Mouse (Mus musculus) brain, adult 2 months (tissue): ENCODE measurements around the gene Eogt.

ENCODE experiments used
- DNase-seq: peaks from one replicate; pipeline ENCODE4 v3.0.0; 2011; ENCODE audit warnings: low read depth, low spot score

Eogt gene

DNA sequence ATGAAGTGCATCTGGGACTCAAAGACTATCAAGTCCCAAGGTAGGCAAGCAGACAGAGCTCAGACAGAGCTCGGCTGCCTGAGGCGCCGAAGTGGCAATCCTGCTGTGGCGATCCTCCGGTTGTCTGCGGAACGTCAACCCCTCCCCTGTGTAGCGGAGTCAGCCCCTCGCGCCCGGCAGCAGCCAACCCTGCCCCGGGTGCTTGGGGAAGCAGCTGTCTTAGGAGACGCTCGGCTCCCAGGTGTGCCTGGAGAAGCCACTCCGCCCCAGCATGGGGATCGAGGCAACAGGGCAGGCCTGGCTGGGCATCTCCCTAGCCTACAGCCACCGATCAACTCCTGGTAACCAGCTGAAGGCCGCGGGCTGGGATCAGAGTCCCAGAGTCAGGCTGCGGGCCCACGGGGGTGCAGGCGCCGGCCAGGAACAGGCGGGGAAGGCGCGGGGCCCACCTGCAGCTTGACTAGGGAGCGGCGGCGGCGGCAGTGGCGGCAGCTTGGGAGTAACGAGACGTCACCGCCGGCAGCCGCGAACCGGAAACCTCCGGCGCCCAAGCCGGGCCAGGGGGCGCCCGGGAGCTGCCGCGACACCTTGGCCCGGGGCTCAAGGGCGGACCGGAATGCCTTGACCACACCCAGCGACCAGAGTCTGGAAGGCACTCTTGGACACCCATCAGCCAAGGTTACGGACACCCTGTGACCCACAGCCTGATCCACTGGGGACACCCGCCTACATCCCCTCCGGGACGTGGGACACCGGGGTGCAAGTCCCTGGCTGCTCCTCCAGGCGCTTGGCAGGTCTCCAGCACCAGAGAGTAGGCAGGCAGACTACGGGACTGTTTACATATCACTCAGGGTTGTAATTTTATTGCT lies at the start of gene Eogt:
Eogt (minus strand) TSS at position 800 of the 869 bp plus-strand sequence.
- DNase-seq, result peak; percentile 79

DNA sequence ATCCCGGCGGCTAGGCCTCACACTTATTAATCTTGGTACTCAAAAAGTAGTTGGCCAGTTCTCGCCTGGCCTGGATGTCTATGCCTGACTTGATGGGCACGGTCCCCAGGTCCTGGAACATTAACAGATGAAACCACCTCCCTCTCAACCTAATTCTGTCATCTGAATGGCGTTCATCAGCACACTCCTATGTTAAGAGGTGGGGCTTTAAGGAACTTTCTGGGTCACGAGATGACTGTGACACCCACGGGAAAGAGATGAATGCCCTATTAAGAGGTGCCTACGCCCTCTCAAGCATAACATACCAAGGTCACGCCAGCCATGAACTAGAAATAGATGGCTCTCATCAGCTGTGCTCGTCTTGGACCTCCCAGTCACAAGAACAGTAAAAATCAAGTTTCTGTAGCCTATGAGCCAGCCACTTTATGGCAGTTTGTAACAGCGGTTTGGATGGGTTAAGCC lies 30.4 kb upstream of the Eogt start:
- DNase-seq, result peak; percentile 74

DNA sequence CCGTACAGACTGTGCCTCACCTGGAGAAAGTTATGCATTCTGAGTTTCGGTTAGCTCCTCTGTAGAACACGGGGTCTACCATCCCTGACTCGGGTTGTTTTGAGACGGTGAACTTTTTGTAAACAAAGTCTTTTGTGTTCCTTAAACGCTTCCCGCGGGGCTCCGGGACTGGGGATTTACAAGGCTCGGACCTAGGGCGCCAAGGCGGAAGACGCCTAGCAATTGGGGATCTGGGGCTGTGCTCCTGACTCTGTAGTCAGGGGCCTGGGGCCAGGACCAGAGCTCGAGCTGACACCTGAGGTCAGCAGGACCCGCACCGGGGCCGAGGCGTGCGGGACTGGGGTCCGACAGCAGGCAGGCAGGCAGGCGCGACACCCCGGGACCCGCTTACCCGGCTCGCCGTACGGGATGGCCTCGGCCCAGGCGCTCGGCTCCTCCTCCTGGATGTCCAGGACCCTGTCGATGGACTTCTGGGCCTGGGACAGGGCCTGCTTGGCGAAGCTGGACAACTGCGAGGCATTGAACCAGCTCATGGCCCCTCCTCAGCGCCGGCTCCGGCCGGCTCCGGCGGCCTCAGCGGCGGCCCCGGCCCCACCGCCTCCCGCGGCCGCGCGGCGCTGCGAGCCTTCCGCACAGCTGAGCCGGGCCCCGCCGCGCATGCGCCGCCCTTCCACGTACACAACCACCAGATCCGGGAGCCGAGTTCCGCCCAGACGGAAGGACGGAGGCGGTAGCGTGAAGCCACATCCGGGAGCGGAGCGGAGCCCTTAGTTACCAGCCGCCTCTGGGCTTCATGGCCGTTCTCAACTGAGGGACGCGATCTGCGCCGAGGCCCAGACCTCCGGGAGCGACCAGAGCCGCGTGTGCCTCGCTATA lies 29.7 kb upstream of the Eogt start, which contains the start of gene Tmf1:
Tmf1 (minus strand) TSS at position 632 of the 876 bp plus-strand sequence.
- DNase-seq, result peak; percentile 98

DNA sequence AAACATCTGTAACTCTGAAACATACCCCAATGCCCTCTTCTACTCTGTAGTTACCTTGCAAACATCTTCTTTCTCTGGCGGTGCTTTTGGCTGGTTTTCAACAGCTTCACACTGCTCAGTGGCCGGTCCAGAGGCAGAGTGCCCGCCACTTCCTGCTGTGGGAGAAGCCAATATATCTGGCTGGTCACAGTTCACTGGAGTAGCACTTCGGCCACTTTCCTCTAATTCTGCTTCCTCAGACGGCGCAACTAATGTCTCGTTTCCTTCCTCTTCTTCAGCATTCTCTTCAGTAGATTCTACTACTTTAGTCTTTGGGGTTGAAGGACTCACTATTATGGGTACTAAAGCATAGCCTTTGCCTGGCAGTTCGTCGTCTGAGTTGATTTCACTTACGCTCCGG lies 26.7 kb upstream of the Eogt start:
- DNase-seq, result peak; percentile 16

DNA sequence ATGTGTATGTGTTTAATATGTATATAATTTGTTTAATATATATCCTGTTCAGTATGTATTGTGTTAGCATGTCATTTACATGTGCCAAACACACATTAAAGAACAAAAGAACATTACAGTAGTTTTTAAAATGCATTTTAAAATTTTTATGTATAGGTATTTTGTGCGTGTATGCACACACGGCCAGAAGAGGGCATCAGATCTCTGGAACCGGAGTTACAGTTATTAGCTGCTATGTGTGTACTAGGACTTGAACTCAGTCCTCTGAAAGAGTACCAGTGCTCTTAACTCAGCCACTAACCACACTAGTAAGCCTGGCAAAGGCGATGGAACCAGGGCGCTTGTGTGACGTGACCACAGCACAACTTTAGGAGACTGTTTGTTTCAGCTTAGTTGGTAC lies 1.2 kb upstream of the Eogt start:
- no peak for DNase-seq

DNA sequence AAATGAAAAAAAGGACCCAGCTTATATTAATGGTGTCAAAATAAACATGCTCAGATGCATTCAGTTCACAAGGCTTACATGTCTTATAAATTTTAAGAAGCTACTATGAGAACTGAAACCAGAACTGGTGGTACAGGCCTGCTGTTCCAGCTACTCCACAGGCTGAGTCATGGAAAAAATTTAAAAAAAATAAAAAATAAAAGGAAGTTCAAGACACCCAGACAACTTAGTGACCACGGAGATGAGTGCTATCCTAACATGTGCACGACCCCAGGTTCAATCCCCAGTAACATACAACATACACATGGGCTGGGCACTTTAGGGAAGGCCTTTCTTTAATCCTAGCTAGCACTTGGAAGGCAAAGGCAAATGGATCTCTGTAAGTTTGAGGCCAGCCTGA lies 739 bp upstream of the Eogt start:
- DNase-seq, result no peak

DNA sequence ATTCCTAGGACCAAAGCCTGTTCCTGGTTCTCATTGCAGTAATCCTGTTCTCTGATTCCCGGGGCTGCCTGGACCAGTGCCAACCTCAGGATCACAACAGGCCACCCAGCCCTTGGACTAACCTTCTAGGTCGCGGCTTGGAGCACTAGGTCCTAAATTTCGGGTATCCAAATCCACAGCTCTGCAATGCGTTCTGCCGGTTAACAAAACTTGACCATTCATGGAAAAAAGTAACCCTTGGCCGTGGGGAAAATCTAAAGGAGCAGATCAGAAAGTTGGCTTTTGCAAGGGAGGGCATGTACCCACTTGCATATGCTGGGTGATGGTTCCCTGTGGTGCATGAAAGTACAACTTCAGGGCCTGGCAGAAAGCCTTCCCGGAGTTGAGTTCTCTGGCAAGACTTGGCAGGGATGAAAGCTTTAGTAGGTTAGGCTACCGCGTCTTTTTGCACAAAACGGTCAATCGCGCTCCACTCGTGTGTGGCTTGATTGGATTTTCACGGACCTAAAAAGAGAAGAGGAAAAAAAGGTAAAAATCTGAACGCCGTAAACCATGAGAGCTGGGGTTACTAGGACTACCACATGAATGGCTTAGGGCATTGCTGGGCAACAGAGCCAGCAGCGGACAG lies 1.1 kb downstream of the Eogt start:
- peak; percentile 52 for DNase-seq

DNA sequence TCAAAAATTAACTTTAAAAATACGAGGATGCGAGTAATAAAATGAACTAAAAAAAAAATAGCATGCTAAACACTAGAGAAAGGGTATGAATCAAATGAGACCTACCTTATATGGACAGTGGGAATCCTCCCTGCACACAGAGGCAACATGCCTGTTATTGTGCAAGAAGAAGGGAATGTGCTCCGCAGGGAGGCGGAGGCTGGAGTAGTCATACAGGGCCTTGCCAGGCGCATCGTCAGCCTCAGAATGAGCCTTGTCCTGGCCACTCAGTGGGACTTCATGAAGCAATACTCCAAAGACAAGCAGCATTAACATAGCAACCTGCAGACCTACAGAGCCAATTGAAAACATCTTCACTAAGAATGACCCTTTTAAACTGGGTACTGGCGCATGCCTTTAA lies 3.8 kb downstream of the Eogt start:
- no peak for DNase-seq

DNA sequence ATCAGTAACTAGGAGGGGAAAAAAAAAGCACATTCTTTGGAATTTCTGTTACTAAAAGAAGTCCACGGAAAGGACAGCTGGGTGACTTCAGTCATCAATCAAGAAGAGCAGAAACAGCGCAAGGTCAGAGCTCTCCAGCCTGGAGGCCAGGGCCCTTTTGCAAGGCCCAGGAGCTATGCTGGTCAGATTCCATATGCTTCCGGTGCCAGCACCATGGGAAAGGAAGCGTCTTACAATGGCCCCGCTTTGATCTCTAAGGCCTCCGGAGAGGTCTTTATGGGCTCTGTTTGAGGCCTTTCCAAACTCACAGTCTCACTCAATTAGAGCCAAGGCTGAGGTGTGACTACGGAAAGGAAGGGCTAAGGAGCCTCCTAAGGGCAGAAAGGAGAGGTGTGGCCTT lies 4.6 kb downstream of the Eogt start:
- DNase-seq, result no peak

DNA sequence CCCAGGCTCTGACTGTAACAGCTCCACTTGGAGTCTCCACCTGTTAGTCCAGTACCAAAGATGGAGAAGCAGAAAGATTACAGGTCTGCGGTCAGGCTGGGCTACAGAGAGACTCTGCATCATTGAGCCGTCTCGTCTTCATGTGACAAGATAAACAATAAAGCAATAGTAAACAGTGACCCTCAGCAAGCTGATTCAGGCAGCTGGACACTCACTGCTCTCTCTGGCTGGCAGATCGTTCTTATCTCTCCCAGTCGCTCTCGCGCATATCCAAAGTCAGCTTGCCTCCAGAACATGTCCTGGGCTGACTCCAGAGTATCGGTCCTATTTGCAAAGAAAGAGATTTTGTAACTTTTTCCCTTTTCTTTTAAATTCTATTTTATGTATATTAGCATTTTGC lies 6.4 kb downstream of the Eogt start:
- DNase-seq, result no peak

DNA sequence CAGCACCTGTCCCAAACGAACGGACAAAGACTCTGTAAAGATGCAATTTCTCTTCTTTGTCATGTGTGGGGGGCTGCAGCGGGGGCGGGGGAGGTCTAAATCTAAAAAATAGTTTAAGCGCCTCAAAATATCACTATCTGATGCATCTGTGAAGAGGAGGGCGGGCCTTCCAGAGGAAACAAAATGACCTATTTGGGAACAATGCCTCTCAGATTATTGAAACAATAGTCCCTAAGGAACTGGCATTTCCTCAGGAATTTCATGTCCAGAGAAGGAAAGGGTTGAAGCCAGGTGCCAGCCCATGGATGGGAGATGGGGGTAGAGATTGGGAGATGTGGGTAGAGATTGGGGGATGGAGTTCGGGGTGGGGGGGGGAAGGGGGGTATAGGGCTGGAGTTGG lies 7.2 kb downstream of the Eogt start:
- no peak for DNase-seq

DNA sequence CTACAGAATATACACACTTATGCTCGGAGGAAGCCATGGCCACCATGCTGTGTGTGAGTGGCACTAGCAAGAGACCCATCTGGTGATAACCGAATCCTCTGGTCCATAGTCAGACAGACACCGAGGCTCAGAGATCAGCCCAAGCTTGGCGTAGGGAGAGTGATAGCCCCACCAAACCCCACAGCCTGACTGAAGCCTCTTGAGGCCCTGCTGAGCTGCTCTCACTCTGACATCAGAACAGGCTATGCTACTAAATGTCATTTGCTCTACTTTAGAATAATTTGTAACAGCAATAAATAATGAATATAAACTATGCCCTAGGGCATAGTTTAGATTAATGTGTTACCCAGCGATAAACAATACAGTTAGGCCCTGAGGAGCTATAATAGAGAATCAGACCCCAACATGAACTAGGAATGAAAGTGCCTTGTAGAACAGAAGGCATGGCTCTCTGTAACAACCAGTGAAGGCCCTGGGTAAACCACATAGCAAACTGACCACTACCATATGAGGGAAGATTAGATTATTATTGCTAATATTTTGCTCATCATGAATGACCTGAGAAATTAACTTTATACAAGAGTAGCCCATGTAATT lies 16.2 kb downstream of the Eogt start:
- no peak for DNase-seq

DNA sequence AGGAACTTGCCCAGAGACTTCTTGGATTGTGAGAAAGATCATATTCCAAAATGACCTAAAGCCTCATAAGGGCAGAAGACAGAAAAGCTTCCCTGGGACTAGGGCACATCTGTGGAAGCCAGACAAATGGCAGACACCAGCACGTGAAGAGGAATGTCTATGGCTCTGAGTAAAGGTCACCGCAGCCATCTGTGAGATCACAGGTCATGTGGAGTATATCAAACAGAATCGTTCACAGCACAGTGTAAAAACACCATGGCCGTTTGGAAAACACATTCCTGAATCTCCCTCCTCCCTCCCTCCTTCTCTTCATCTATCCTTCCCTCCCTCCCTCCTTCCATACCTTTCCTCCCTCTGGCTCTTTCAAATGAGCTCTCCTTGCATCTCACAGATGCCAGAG lies 17.2 kb downstream of the Eogt start:
- no peak for DNase-seq

DNA sequence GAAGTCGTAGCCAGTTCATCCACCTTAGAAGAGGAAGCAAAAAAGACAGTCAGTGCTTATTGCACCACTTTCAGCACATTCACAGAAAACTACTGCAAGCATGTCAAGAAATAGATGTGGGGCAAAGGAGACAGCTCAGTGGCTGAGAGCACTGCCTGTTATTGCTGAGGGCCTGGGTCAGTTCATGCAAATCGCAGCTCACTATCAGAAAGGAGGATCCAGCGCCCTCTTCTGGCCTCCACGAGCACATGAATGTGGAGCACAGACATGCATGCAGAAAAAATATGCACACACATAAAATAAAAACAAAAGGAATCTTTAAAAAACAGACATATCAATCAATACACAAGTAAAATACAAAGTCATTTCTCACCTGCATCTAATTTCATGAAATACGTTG lies 18.0 kb downstream of the Eogt start:
- DNase-seq, result no peak

DNA sequence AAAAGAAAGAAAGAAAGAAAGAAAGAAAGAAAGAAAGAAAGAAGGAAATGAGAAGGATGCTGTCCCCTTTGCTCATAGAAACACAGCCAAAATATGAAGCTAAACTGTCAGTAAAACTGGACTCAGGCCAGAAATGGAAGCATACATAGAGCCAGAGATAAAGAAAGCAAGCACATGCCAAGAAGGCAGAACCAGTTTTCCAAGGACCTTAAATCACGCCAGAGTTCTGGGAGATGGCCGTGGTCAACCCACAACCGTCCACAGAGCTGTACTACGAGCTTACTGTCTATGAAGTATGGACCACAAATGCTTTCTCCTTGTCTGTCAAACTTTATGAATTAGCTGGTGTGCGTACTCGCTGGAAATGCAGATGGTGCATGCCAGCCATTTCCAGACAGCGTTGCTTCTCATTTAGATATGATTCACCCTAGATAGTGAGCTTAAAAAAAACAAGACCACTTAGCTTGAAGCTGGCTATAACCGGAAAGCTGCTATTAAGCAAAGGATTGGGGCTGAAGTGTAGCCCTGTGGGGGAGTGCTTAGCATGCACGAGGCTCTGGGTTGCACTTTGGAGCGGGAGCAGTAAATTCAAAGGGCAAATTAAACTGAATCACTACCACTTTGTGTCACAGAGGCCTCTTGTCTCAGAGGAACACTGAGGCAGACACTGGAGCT lies 24.5 kb downstream of the Eogt start:
- peak; percentile 67 for DNase-seq

DNA sequence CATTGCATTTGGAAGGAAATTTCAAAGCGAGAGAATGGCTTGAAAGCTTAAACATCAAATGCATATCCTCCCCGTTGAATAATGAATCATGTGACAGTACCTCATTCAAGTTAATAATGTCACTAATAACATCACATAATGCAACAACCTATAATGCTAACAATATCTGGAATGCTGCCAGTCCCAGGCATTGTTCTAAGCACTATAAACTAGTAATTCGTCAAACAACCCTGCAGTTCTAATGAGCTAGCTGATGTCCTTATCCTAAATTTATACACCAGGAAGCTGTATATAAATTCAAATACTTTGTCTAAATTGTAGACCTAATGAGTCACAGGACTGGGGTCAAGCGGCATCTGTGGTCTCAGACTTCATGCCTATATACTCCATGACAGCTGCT lies 28.1 kb downstream of the Eogt start:
- DNase-seq, result no peak

DNA sequence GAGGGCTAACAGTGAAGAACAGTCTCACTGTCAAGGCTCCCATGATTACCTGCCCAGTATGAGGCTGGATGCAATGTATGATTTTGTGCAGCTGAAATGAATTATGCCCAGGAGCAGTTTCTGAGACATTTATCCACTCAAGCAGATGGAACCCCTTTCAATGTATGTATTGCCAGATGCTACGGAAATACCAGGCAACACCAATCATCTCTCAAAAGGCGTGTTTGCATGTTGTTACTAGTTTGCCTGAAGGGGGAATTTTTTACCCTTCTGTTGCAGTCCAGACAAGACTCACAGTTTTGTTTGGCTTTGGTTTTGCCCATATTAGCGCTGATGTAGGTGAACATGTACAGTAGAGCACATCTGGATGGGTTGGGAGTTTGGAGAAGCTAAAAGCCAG lies 30.7 kb downstream of the Eogt start:
- peak; percentile 11 for DNase-seq

DNA sequence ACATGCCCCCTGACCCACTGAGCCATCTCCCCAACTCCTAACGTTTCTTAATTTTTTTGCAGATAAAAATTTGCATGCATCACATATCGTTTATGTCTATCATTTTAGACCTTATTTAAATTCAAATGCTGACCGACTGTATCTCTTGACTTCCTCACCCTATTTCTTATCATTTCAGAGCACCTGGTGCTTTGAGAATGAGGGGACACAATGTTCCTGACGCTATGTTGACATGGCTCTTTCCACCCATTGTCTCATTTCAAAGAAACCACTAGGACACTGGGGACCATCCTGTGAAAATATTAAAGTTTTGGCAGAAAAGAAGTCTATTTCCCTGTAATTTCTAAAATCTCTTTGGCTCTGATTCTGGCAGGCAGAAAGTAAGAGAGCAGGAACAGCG lies 32.1 kb downstream of the Eogt start:
- no peak for DNase-seq

DNA sequence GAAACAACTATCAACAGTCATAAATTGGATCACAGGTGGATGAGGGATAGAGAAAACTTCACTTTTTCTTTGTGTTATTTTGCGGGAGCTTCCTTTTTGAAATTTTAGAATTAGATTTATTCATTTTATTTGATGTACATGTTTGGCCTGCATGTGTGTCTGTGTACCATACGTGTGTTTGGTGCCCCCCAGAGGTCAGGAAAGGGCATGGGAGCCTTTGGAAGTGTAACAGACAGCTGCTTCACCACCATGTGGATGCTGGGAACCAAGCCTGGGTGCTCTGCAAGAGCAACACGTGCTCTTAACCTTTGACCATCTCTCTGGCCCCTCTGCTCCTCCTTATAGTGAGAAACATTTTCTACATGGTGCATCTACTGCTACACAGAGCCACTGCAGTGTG lies 34.2 kb downstream of the Eogt start:
- no peak for DNase-seq

DNA sequence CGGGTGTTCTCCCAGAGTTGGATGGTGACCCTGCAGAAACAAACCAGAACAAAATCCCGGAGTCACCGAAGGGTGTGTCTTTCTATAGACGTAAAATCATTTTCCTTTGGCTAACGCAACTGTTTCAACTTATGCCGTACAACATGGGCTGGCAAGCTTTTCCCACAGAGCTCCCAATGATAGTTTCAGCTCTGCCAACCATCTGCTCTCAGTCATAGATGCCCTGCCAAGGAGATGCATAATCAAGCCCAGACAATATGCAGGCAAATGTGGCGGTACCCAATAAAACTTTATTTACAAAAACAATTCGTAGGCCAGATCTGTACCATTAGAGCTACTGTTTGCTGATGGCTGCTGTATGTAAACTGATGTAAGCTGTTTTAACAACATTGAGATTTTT lies 36.8 kb downstream of the Eogt start:
- DNase-seq, result peak; percentile 60

DNA sequence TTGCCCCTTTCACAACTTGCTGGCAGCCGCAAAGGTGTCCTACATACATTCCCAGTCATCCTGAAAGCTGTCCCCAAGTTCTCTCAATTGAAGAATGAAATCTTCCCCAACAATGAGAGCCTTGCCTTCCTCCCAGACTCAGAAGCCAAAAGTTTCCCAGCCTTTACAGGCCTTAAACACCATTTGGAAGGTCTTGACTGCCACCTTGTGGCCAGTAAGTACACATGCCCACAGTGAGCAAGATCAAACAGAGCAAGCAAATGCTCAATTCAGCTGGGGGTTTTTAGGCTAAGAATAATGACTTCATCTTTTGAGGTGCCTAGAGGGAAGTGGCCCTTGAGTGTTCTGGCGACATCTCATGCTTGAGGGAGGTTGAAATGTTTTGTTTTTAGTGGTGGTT lies 42.2 kb downstream of the Eogt start:
- DNase-seq, result peak; percentile 80
